Comparison of ENCODE assay signal across 10 mouse cellular contexts in the genomic region with DNA sequence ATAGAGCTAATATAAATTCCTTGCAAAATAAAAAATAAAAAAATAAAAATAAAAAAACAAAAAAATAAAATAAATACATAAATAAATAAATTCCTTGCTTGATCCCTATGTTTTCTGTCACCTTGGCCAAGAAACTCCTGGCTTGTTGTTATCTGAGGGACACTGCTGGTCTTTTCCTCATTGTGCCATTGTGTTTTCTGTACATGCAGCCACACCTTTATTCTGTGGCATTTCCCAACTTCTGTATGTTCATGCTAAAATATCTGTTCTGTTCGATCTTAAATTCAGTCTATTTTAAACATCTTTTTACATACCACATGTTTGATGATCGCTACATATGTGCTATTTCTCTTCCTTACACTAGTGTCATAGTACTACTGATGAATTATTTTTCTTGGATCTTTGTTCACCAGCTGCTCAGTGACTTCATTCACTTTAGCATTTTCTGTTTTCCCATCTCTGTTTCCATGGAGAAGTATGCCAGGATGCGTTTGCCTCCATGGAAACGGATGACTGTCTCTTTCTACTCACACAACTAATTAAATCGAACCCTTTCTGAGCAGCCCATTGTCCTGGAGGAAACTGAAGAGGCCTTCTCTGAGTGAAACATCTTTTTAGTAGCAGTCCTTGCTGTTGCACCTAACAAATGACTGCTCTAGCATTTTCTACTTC. TPM values are rescaled to one million over a fixed set of nuclear protein-coding genes. Genes with fewer than 3 reads are reported as not detected.
DNase-seq lines count a peak whose midpoint lies in the region; ATAC-seq and TF ChIP-seq lines count a peak whose summit lies in the region.
"Had no signal": no experiment of that assay in that cellular context is flagged by ENCODE, and none has a peak within 500 bp of the region (broad histone marks: within the 10 kb centered on the region; RNA-seq: fewer than 3 reads in every experiment).

No protein-coding gene starts in this region.

- H3K4me3 ChIP-seq in forebrain, postnatal 0 days (ENCODE audit: low read depth, low read length) = no peak overlapping the region
- no peak overlapping the region for H3K4me3 ChIP-seq in neural tube, embryonic 15.5 days (replicated peaks)
- H3K4me3 ChIP-seq: limb, embryonic 10.5 days; stomach, embryonic 15.5 days had no signal

- no peaks in the 10 kb centered on the region for H3K9me3 ChIP-seq in forebrain, postnatal 0 days (ENCODE audit: low read length)
- H3K9me3 ChIP-seq in neural tube, embryonic 15.5 days (replicated peaks) = no peaks in the 10 kb centered on the region
- H3K9me3 ChIP-seq: limb, embryonic 10.5 days; stomach, embryonic 15.5 days had no signal

- no peak for DNase-seq in frontal cortex, postnatal 25 days (ENCODE audit: low spot score in 2 of 2)
- DNase-seq in forebrain, postnatal 0 days = peak; percentile 76
- DNase-seq in layer of hippocampus, postnatal 14 days (ENCODE audit: low spot score in 2 of 2) = peak; percentile 22 to 73
- no peak for DNase-seq in heart, adult 11 months
- DNase-seq in kidney, postnatal 4 days = no peak
- DNase-seq in kidney, adult 9 months = no peak

- peak; percentile 79 for ATAC-seq in frontal cortex, adult (ENCODE audit: low TSS enrichment)
- peak; percentile 96 for ATAC-seq in forebrain, postnatal 0 days
- ATAC-seq in neural tube, embryonic 15.5 days (ENCODE audit: low FRiP score) = peak; percentile 50; the same call in 1 of the 2 replicates

- peak overlapping the region; percentile 78 for H3K27ac ChIP-seq in forebrain, postnatal 0 days (ENCODE audit: low read depth, low read length)
- H3K27ac ChIP-seq in neural tube, embryonic 15.5 days (replicated peaks) = no peak overlapping the region
- H3K27ac ChIP-seq: limb, embryonic 10.5 days; stomach, embryonic 15.5 days had no signal

- no peaks in the 10 kb centered on the region for H3K36me3 ChIP-seq in forebrain, postnatal 0 days (ENCODE audit: insufficient read depth)
- H3K36me3 ChIP-seq in neural tube, embryonic 15.5 days = no peaks in the 10 kb centered on the region
- H3K36me3 ChIP-seq: stomach, embryonic 15.5 days had no signal

- no peak overlapping the region for H3K4me2 ChIP-seq in forebrain, postnatal 0 days (ENCODE audit: low read depth)
- H3K4me2 ChIP-seq in neural tube, embryonic 15.5 days = no peak overlapping the region
- H3K4me2 ChIP-seq: stomach, embryonic 15.5 days had no signal

- no peaks in the 10 kb centered on the region for H3K27me3 ChIP-seq in forebrain, postnatal 0 days (ENCODE audit: insufficient read depth, low read length)
- H3K27me3 ChIP-seq in neural tube, embryonic 15.5 days (replicated peaks) = no peaks in the 10 kb centered on the region
- H3K27me3 ChIP-seq: stomach, embryonic 15.5 days had no signal

- no peak for TF ChIP-seq CTCF in forebrain, postnatal 0 days (IDR thresholded peaks at IDR 0.05; ENCODE audit: low read depth)

- no peak overlapping the region for H3K9ac ChIP-seq in forebrain, postnatal 0 days
- H3K9ac ChIP-seq in neural tube, embryonic 15.5 days (replicated peaks) = no peak overlapping the region
- H3K9ac ChIP-seq: stomach, embryonic 15.5 days had no signal

- 18% methylated on average over 5 of the region's 5 CpGs for WGBS in forebrain, postnatal 0 days
- WGBS in neural tube, embryonic 15.5 days = 16% methylated on average over 5 of the region's 5 CpGs

- H3K4me1 ChIP-seq in forebrain, postnatal 0 days (ENCODE audit: insufficient read depth) = no peaks in the 10 kb centered on the region
- 0 out of 2 replicates have a peak, but pooled peaks cover 3% of the 10 kb centered on the region for H3K4me1 ChIP-seq in neural tube, embryonic 15.5 days
- H3K4me1 ChIP-seq: limb, embryonic 10.5 days; stomach, embryonic 15.5 days had no signal

RNA-seq across cellular contexts. Expression of a gene that starts 7.7 kb away (rescaled TPM):
- total RNA-seq in forebrain, postnatal 0 days (2014; rRNA removed) = 6.4 and 8.7 TPM in 2 replicates
- 2.1 and 2.7 TPM in 2 replicates for polyA plus RNA-seq in forebrain, postnatal 0 days (2015; fragmentation: Nextera tagmentation; extraction: Ambion mirVana)
- 10 to 100 TPM; 11.9 to 12.9 TPM for total RNA-seq in layer of hippocampus, postnatal 14 days (2021)
- 7.0 and 7.4 TPM in 2 replicates for polyA plus RNA-seq in neural tube, embryonic 15.5 days (2015; fragmentation: Nextera tagmentation; extraction: Ambion mirVana)

RNA-seq across cellular contexts. Expression of a gene that starts 7.9 kb away (rescaled TPM):
- 26.2 and 33.4 TPM in 2 replicates for total RNA-seq in forebrain, postnatal 0 days (2014; rRNA removed)
- 41.8 and 50.2 TPM in 2 replicates for polyA plus RNA-seq in forebrain, postnatal 0 days (2015; fragmentation: Nextera tagmentation; extraction: Ambion mirVana)
- 10 to 100 TPM; 38.3 to 40.8 TPM for total RNA-seq in layer of hippocampus, postnatal 14 days (2021)
- 60.5 and 69.6 TPM in 2 replicates for polyA plus RNA-seq in neural tube, embryonic 15.5 days (2015; fragmentation: Nextera tagmentation; extraction: Ambion mirVana)

Comparison
In these comparisons a context has a peak if more than half of its experiments do, and no peak if none do; other contexts are left out.
1. DNase-seq: peak in forebrain, postnatal 0 days (single experiment) and layer of hippocampus, postnatal 14 days (2 of 2); none in frontal cortex, postnatal 25 days (0 of 2), heart, adult 11 months (single experiment), kidney, postnatal 4 days (0 of 2) and kidney, adult 9 months (single experiment).
2. Peak in every context shown above with its lines, with median percentiles within 50 percentile points of each other: ATAC-seq.